Mouse (Mus musculus): Measurements from ENCODE around the gene Hhip.

- TF ChIP-seq POLR2A (IDR thresholded peaks at IDR 0.05; ENCODE audit: borderline replicate concordance, low read depth, low read length) (no peak), CTCF (IDR thresholded peaks at IDR 0.05; ENCODE audit: low read depth, low read length) (no peak)
Observed at GRCm38 (mm10) chr8:79992121-79992848, 65.5 kb downstream of the Hhip start.

All from bone marrow macrophage, adult 2 months (primary cell).